Mouse (Mus musculus): ENCODE results near the gene Cbx7. TPM values are rescaled to one million over a fixed set of nuclear protein-coding genes. Genes with fewer than 3 reads are reported as not detected.

The Cbx7 gene
- polyA plus RNA-seq, 1 experiment from 2014 or later, result 4.5 TPM

GRCm38 (mm10) chr15:79933670-79934514 is 37.0 kb downstream of the Cbx7 start:
- H3K9me3 ChIP-seq (ENCODE audit: low read length), result no peaks in the 10 kb centered on the region
- 0 out of 2 replicates have a peak overlapping the region, but pooled peaks have one; percentile 11 for H3K4me2 ChIP-seq (replicated peaks; ENCODE audit: low read depth, low read length)
- 4% methylated on average over 22 of the region's 22 CpGs for WGBS
- H3K4me3 ChIP-seq (ENCODE audit: low read depth, low read length), result peak overlapping the region; percentile 8; the same call in 1 of the 2 replicates
- no peak overlapping the region for H3K9ac ChIP-seq (replicated peaks; ENCODE audit: low read depth)
- H3K4me1 ChIP-seq (ENCODE audit: insufficient read depth, low read depth, low read length), result peaks cover 5% of the 10 kb centered on the region
- no peak for TF ChIP-seq CTCF (IDR thresholded peaks at IDR 0.05)
- no peak for TF ChIP-seq EP300 (IDR thresholded peaks at IDR 0.05)
- ATAC-seq (no peak), DNase-seq (ENCODE audit: low spot score) (no peak)
- no peaks in the 10 kb centered on the region for H3K36me3 ChIP-seq (ENCODE audit: insufficient read depth, low read length)
- H3K27ac ChIP-seq (ENCODE audit: low read length), result no peak overlapping the region
- H3K27me3 ChIP-seq (replicated peaks; ENCODE audit: insufficient read depth, low read length), result peaks cover 5% of the 10 kb centered on the region; the same call in 1 of the 2 replicates

GRCm38 (mm10) chr15:79933052-79933669 is 37.8 kb downstream of the Cbx7 start:
- H3K27me3 ChIP-seq (replicated peaks; ENCODE audit: insufficient read depth, low read length), result peaks cover 5% of the 10 kb centered on the region; the same call in 1 of the 2 replicates
- H3K4me3 ChIP-seq (ENCODE audit: low read depth, low read length), result peak overlapping the region; percentile 63
- 5% methylated on average over 22 of the region's 22 CpGs for WGBS
- no peaks in the 10 kb centered on the region for H3K36me3 ChIP-seq (ENCODE audit: insufficient read depth, low read length)
- H3K27ac ChIP-seq (ENCODE audit: low read length), result no peak overlapping the region
- DNase-seq (ENCODE audit: low spot score), result no peak
- no peak overlapping the region for H3K9ac ChIP-seq (replicated peaks; ENCODE audit: low read depth)
- no peak for TF ChIP-seq CTCF (IDR thresholded peaks at IDR 0.05)
- TF ChIP-seq EP300 (IDR thresholded peaks at IDR 0.05), result no peak
- H3K4me1 ChIP-seq (ENCODE audit: insufficient read depth, low read depth, low read length), result peaks cover 8% of the 10 kb centered on the region
- H3K9me3 ChIP-seq (ENCODE audit: low read length), result no peaks in the 10 kb centered on the region
- H3K4me2 ChIP-seq (replicated peaks; ENCODE audit: low read depth, low read length), result peak overlapping the region; percentile 87; the same call in 1 of the 2 replicates
- no peak for ATAC-seq

GRCm38 (mm10) chr15:79932323-79932987 is 38.5 kb downstream of the Cbx7 start:
- DNase-seq (ENCODE audit: low spot score) (peak; percentile 92), ATAC-seq (peak; percentile 74)
- Histone ChIP-seq H3K4me2 (replicated peaks; ENCODE audit: low read depth, low read length) (peak overlapping the region; percentile 87), H3K9ac (replicated peaks; ENCODE audit: low read depth) (no peak overlapping the region), H3K4me3 (ENCODE audit: low read depth, low read length) (peak overlapping the region; percentile 63), H3K27ac (ENCODE audit: low read length) (peak overlapping the region; percentile 27; the same call in 1 of the 2 replicates), H3K36me3 (ENCODE audit: insufficient read depth, low read length) (no peaks in the 10 kb centered on the region), H3K9me3 (ENCODE audit: low read length) (no peaks in the 10 kb centered on the region), H3K4me1 (ENCODE audit: insufficient read depth, low read depth, low read length) (peaks cover 9% of the 10 kb centered on the region), H3K27me3 (replicated peaks; ENCODE audit: insufficient read depth, low read length) (peaks cover 5% of the 10 kb centered on the region; the same call in 1 of the 2 replicates)
- peak; percentile 54 for TF ChIP-seq CTCF (IDR thresholded peaks at IDR 0.05)
- TF ChIP-seq EP300 (IDR thresholded peaks at IDR 0.05), result no peak
- WGBS, result under 1% methylated on average over 56 of the region's 62 CpGs

- no peak overlapping the region for H3K27ac ChIP-seq (ENCODE audit: low read length)
- no peak overlapping the region for H3K9ac ChIP-seq (replicated peaks; ENCODE audit: low read depth)
- WGBS, result 28% methylated on average over 13 of the region's 13 CpGs
Observed at GRCm38 (mm10) chr15:79931496-79932141, 39.3 kb downstream of the Cbx7 start.

GRCm38 (mm10) chr15:79929734-79930133 is 41.2 kb downstream of the Cbx7 start:
- peaks cover 5% of the 10 kb centered on the region; the same call in 1 of the 2 replicates for H3K27me3 ChIP-seq (replicated peaks; ENCODE audit: insufficient read depth, low read length)
- H3K9me3 ChIP-seq (ENCODE audit: low read length), result no peaks in the 10 kb centered on the region
- TF ChIP-seq CTCF (IDR thresholded peaks at IDR 0.05), result no peak
- no peak for TF ChIP-seq EP300 (IDR thresholded peaks at IDR 0.05)
- WGBS, result 82% methylated on average over 3 of the region's 3 CpGs
- H3K36me3 ChIP-seq (ENCODE audit: insufficient read depth, low read length), result no peaks in the 10 kb centered on the region
- H3K4me1 ChIP-seq (ENCODE audit: insufficient read depth, low read depth, low read length), result peaks cover 9% of the 10 kb centered on the region
- no peak overlapping the region for H3K4me2 ChIP-seq (replicated peaks; ENCODE audit: low read depth, low read length)
- no peak overlapping the region for H3K4me3 ChIP-seq (ENCODE audit: low read depth, low read length)
- H3K27ac ChIP-seq (ENCODE audit: low read length), result no peak overlapping the region
- no peak for DNase-seq (ENCODE audit: low spot score)
- no peak for ATAC-seq
- no peak overlapping the region for H3K9ac ChIP-seq (replicated peaks; ENCODE audit: low read depth)

More at GRCm38 (mm10) chr15:79931496-79932141, 39.3 kb downstream of the Cbx7 start:
- peaks cover 9% of the 10 kb centered on the region for H3K4me1 ChIP-seq (ENCODE audit: insufficient read depth, low read depth, low read length)
- ATAC-seq, result no peak
- H3K27me3 ChIP-seq (replicated peaks; ENCODE audit: insufficient read depth, low read length), result peaks cover 5% of the 10 kb centered on the region; the same call in 1 of the 2 replicates
- peak overlapping the region; percentile 63 for H3K4me3 ChIP-seq (ENCODE audit: low read depth, low read length)
- H3K36me3 ChIP-seq (ENCODE audit: insufficient read depth, low read length), result no peaks in the 10 kb centered on the region
- no peaks in the 10 kb centered on the region for H3K9me3 ChIP-seq (ENCODE audit: low read length)
- DNase-seq (ENCODE audit: low spot score), result peak; percentile 58
- H3K4me2 ChIP-seq (replicated peaks; ENCODE audit: low read depth, low read length), result peak overlapping the region; percentile 87
- TF ChIP-seq CTCF (IDR thresholded peaks at IDR 0.05) (no peak), EP300 (IDR thresholded peaks at IDR 0.05) (no peak)

Data from lung, postnatal 0 days (tissue).